Mouse (Mus musculus) forebrain, embryonic 16.5 days (tissue): ENCODE measurements around the gene Best3. TPM values are rescaled to one million over a fixed set of nuclear protein-coding genes. Genes with fewer than 3 reads are reported as not detected.
A peak's percentile ranks its signal among the peaks of the same experiment; 100 is the strongest.
"Not testable (repeated sequence)": the region's sequence is repeated elsewhere in the genome, so short reads cannot be mapped to it uniquely, and the experiment has no call there.

ENCODE experiments used
- ATAC-seq: fragments of 200-750 bp; cut with Nextera tagmentation; 2 replicates; pipeline ENCODE4 v1.8.0; 2017; ENCODE audit warnings: mild to moderate bottlenecking, moderate library complexity
- H3K27ac ChIP-seq: fragments of 300-500 bp; sonication (generic); 2 replicates; pipeline ENCODE4 v1.5.1; 2014; ENCODE audit warnings: low read length, control low read depth
- H3K27me3 ChIP-seq: fragments of 300-500 bp; sonication (generic); replicated peaks from 2 replicates; pipeline ENCODE4 v1.6.1; 2014; ENCODE audit warnings: low read length; ENCODE audit not compliant: control insufficient read depth, insufficient read depth
- H3K36me3 ChIP-seq: fragments of 300-500 bp; sonication (generic); 2 replicates; pipeline ENCODE4 v1.6.1; 2014; ENCODE audit not compliant: control insufficient read depth, insufficient read depth
- H3K4me1 ChIP-seq: fragments of 300-500 bp; sonication (generic); replicated peaks from 2 replicates; pipeline ENCODE4 v1.6.1; 2014; ENCODE audit warnings: low read length; ENCODE audit not compliant: control insufficient read depth, insufficient read depth
- H3K4me2 ChIP-seq: fragments of 300-500 bp; sonication (generic); 2 replicates; pipeline ENCODE4 v1.6.1; 2014; ENCODE audit warnings: mild to moderate bottlenecking, low read length, control low read depth
- H3K4me3 ChIP-seq: fragments of 300-500 bp; sonication (generic); replicated peaks from 2 replicates; pipeline ENCODE4 v1.5.1; 2014; ENCODE audit warnings: mild to moderate bottlenecking, low read length, control low read depth
- H3K9ac ChIP-seq: fragments of 300-500 bp; sonication (generic); replicated peaks from 2 replicates; pipeline ENCODE4 v1.6.1; 2014; ENCODE audit warnings: low read depth, low read length, control low read depth
- H3K9me3 ChIP-seq: fragments of 300-500 bp; sonication (generic); 2 replicates; pipeline ENCODE4 v1.6.1; 2016; ENCODE audit warnings: low read length; ENCODE audit not compliant: control insufficient read depth
- WGBS: fragments of 180-500 bp; shearing (Covaris S2); extraction: QIAGEN DNeasy Blood & Tissue Kit; methylation state at CpG from one replicate; pipeline ENCODE4 v1.1.7; 2014; 5-methylcytosine and 5-hydroxymethylcytosine counted together
- polyA plus RNA-seq: library from polyadenylated mRNA; unstranded; fragments of >200 nt; fragmentation: Nextera tagmentation; extraction: Ambion mirVana; gene quantifications from 2 replicates; pipeline ENCODE4 v1.2.1, GENCODE M21; 2015

Best3 gene
- polyA plus RNA-seq, 1 experiment from 2014 or later = not detected

DNA sequence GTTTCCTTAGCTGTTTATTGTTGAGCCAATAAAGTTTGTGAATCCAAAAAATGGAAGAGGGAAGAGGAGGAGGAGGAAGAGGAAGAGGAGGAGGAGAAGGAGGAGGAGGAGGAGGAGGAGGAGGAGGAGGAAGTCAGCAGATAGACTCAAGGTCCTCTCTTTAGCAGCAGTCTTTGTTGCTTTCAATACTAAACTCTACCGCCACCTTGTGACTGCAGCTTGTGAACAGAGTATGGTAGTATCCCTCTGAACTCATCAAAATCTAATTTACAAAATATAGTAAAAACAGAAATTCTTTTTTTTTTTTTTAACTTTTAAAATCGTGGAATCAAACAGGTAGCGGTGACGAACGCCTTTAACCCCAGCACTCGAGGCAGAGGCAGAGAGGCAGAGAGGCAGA is 54.2 kb downstream of the Best3 start:
- no peaks in the 10 kb centered on the region for H3K36me3 ChIP-seq
- H3K9ac ChIP-seq = no peak overlapping the region
- H3K9me3 ChIP-seq = no peaks in the 10 kb centered on the region
- H3K27ac ChIP-seq = no peak overlapping the region
- ATAC-seq = no peak; the same call in 1 of the 2 replicates
- H3K4me2 ChIP-seq = no peak overlapping the region
- H3K27me3 ChIP-seq = no peaks in the 10 kb centered on the region
- WGBS = 76% methylated on average over 6 of the region's 6 CpGs
- H3K4me1 ChIP-seq = no peaks in the 10 kb centered on the region
- no peak overlapping the region for H3K4me3 ChIP-seq

- 89% methylated on average over 14 of the region's 14 CpGs for WGBS
- Histone ChIP-seq H3K27ac (no peak overlapping the region), H3K4me1 (peaks cover 2% of the 10 kb centered on the region; the same call in 1 of the 2 replicates), H3K36me3 (no peaks in the 10 kb centered on the region), H3K9me3 (no peaks in the 10 kb centered on the region), H3K9ac (no peak overlapping the region), H3K4me3 (no peak overlapping the region), H3K4me2 (no peak overlapping the region), H3K27me3 (no peaks in the 10 kb centered on the region)
- no peak for ATAC-seq
These were observed 56.2 kb downstream of the Best3 start for GRCm38 (mm10) chr10:117042295-117042694.

GRCm38 (mm10) chr10:117043497-117044166 is 57.5 kb downstream of the Best3 start:
- H3K4me1 ChIP-seq, H3K9me3 ChIP-seq, H3K27me3 ChIP-seq, H3K9ac ChIP-seq, ATAC-seq, H3K27ac ChIP-seq, H3K36me3 ChIP-seq, H3K4me3 ChIP-seq, H3K4me2 ChIP-seq: not testable (repeated sequence)
- WGBS = 59% methylated on average over 15 of the region's 16 CpGs

DNA sequence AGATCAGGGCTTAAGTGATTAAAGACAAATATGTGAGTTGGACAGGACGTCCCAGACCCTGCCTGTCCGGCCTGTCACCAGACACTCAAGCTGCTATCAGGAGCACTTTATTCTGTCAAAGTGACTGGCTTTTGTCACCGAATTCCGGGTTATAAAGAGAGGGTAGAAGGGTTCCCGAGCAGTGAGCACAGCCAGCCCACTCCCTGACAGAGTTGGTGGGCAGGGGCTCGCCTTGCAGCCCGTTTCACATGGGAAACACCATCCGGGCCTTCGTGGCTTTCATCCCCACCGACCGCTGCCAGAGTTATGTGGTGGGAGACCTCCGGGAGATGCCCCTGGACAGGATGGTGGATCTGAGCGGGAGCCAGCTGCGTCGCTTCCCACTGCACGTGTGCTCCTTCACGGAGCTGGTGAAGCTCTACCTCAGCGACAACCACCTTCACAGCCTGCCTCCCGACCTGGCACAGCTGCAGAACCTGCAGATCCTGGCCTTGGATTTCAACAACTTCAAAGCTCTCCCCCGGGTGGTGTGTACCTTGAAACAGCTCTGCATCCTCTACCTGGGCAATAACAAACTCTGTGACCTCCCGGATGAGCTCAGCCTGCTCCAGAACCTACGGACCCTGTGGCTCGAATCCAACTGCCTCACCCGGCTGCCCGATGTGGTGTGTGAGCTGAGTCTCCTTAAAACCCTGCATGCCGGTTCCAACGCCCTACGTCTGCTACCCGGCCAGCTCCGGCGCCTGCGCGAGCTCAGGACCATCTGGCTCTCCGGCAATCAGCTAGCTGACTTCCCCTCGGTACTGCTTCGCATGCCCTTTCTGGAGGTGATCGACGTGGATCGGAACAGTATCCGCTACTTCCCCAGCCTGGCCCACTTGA is 59.3 kb downstream of the Best3 start, which contains the start of gene Lrrc10:
Gene Lrrc10, plus strand, starts transcription at position 167 of the 882 bp plus-strand sequence.
- H3K4me3 ChIP-seq = peak within 1 kb of the TSS; percentile 22
- WGBS = 47% methylated on average over 40 of the region's 40 CpGs
- ATAC-seq = peak; percentile 61

GRCm38 (mm10) chr10:117049253-117049652 is 63.1 kb downstream of the Best3 start:
- Histone ChIP-seq H3K27me3 (no peaks in the 10 kb centered on the region), H3K9me3 (no peaks in the 10 kb centered on the region), H3K27ac (no peak overlapping the region), H3K4me3 (no peak overlapping the region), H3K36me3 (peaks cover 27% of the 10 kb centered on the region), H3K9ac (no peak overlapping the region), H3K4me1 (peaks cover 2% of the 10 kb centered on the region; the same call in 1 of the 2 replicates), H3K4me2 (no peak overlapping the region)
- 80% methylated on average over 4 of the region's 4 CpGs for WGBS
- ATAC-seq = no peak

More for the DNA sequence above, 59.3 kb downstream of the Best3 start, which contains the start of gene Lrrc10:
- no peaks in the 10 kb centered on the region for H3K9me3 ChIP-seq
- peaks cover 2% of the 10 kb centered on the region; the same call in 1 of the 2 replicates for H3K4me1 ChIP-seq
- H3K27ac ChIP-seq = no peak within 1 kb of the TSS
- H3K4me2 ChIP-seq = peak within 1 kb of the TSS; percentile 41
- H3K27me3 ChIP-seq = no peaks in the 10 kb centered on the region
- H3K9ac ChIP-seq = peak within 1 kb of the TSS; percentile 26; the same call in 1 of the 2 replicates
- peaks cover 5% of the 10 kb centered on the region; the same call in 1 of the 2 replicates for H3K36me3 ChIP-seq

- Histone ChIP-seq H3K4me1 (peaks cover 2% of the 10 kb centered on the region; the same call in 1 of the 2 replicates), H3K36me3 (peaks cover 35% of the 10 kb centered on the region), H3K27me3 (no peaks in the 10 kb centered on the region), H3K4me3 (no peak overlapping the region), H3K9me3 (no peaks in the 10 kb centered on the region), H3K27ac (no peak overlapping the region), H3K9ac (no peak overlapping the region), H3K4me2 (no peak overlapping the region)
- ATAC-seq = no peak
- WGBS = 82% methylated on average over 4 of the region's 4 CpGs
These were observed 64.0 kb downstream of the Best3 start for GRCm38 (mm10) chr10:117049961-117050597.

DNA sequence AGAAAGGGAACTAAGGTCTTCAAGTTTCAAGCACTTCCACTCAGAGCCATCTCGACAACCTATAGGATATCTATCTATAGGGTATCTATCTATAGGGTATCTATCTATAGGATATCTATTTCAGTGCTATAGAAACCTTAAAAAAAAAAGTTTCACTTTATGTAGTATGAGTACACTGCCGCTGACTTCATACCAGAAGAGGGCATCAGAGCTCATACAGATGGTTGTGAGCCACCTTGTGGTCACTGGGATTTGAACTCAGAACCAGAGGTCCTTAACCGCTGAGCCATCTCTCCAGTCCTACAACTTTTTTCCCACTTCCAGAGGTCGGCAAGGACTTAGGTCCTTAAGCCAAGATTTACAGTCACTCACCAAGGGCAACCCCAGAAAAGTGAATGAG is 69.6 kb downstream of the Best3 start:
- Histone ChIP-seq H3K4me2 (no peak overlapping the region), H3K27ac (no peak overlapping the region), H3K36me3 (peaks cover 74% of the 10 kb centered on the region), H3K9me3 (no peaks in the 10 kb centered on the region), H3K9ac (no peak overlapping the region), H3K4me3 (no peak overlapping the region), H3K27me3 (no peaks in the 10 kb centered on the region), H3K4me1 (peaks cover 5% of the 10 kb centered on the region; the same call in 1 of the 2 replicates)
- no peak for ATAC-seq
- 92% methylated on average over 4 of the region's 4 CpGs for WGBS

GRCm38 (mm10) chr10:117062894-117063253 is 76.8 kb downstream of the Best3 start:
- H3K4me1 ChIP-seq = peaks cover 11% of the 10 kb centered on the region
- peaks cover 31% of the 10 kb centered on the region for H3K36me3 ChIP-seq
- H3K27me3 ChIP-seq = no peaks in the 10 kb centered on the region
- WGBS = 3% methylated on average over 15 of the region's 15 CpGs
- peak overlapping the region; percentile 97 for H3K4me2 ChIP-seq
- H3K9ac ChIP-seq = peak overlapping the region; percentile 80
- H3K9me3 ChIP-seq = no peaks in the 10 kb centered on the region
- ATAC-seq = no peak
- H3K27ac ChIP-seq = 0 out of 2 replicates have a peak overlapping the region, but pooled peaks have one; percentile 22
- peak overlapping the region; percentile 87 for H3K4me3 ChIP-seq
